Mouse (Mus musculus) E14TG2a.4 (cell line): ENCODE measurements at regions not wholly inside any gene's neighbourhood (a gene's known extent, or its start where the extent isn't known, plus 50 kb on each side); places are given as distances from the start of the nearest gene placed in this dataset.

ENCODE experiments used
- CTCF ChIP-seq: conservative IDR thresholded peaks from 2 replicates; pipeline ENCODE4 v1.5.1; 2014; ENCODE audit warnings: low read length
- POU5F1 ChIP-seq: IDR thresholded peaks from 2 replicates; pipeline ENCODE4 v1.6.1; 2014; ENCODE audit warnings: low read length, borderline replicate concordance

- TF ChIP-seq CTCF (no peak), POU5F1 (no peak)
These were observed 227.7 kb downstream of the Adgrl2 start for GRCm38 (mm10) chr3:148762541-148763225.
